Mouse (Mus musculus) megakaryocyte, embryonic 14.5 days (primary cell): ENCODE results near the gene Lax1.

Experiments
- FLI1 ChIP-seq: IDR thresholded peaks from 2 replicates; pipeline ENCODE4 v1.6.1; 2012; ENCODE audit warnings: low read length, inconsistent platforms, mixed read lengths
- GATA1 ChIP-seq: IDR thresholded peaks from 3 replicates; pipeline ENCODE4 v1.6.1; 2012; ENCODE audit warnings: mixed read lengths, low read length, inconsistent platforms, borderline replicate concordance

DNA sequence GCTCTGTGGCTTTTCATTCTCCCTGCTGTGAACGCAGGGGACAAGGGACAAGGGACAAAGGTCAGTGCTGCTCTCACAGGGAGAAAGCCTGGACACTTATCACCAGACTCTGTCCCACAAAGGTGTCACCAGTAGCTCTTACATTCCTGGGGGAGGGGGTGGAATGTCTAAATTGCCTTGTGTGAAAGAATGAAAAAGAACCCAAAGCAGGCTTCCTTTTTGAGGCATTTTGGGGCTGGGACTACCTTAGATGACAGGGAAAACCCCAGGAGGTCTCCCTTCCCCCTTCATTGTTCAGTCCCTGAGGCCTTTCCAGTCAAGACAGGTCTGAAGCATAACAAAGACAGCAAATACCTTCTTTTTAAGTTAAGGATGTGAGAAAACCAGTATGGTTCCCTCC is 4.4 kb upstream of the Lax1 start:
- TF ChIP-seq GATA1 (no peak), FLI1 (no peak)
